Mouse (Mus musculus): ENCODE results near the gene Scnn1b. TPM values are rescaled to one million over a fixed set of nuclear protein-coding genes. Genes with fewer than 3 reads are reported as not detected.
A peak's percentile ranks its signal among the peaks of the same experiment; 100 is the strongest.

Gene Scnn1b
- polyA plus RNA-seq, 1 experiment from 2014 or later, result 0.26 TPM

DNA sequence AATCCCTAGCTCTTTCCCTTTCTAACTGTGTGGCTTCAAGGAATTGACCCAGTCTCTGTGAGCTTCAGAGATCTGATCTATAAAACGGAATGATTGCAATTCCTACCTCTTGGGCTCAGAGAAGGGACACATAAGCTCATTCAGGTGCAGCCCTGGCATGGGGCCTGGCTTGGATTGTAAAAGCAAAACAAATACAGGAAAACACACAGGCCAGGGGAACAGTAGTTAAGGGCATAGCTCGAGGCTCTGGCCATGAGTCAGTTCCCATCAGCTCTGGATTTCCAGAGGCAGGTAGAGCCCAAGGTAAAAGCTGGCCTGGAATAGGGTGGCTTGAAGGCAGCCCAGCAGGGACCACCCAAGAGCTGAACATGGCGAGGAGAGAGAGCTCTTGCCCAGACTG is 9.2 kb downstream of the Scnn1b start:
- Histone ChIP-seq H3K9ac (replicated peaks) (no peak overlapping the region), H3K36me3 (no peaks in the 10 kb centered on the region), H3K27me3 (replicated peaks) (no peaks in the 10 kb centered on the region), H3K4me2 (no peak overlapping the region), H3K9me3 (replicated peaks) (no peaks in the 10 kb centered on the region), H3K27ac (replicated peaks) (no peak overlapping the region), H3K4me3 (replicated peaks) (no peak overlapping the region), H3K4me1 (no peaks in the 10 kb centered on the region)
- WGBS, result 60% methylated on average over 3 of the region's 3 CpGs
- ATAC-seq (ENCODE audit: low FRiP score), result no peak

GRCm38 (mm10) chr7:121874784-121875183 is 9.9 kb downstream of the Scnn1b start:
- no peak overlapping the region for H3K4me2 ChIP-seq
- H3K27ac ChIP-seq (replicated peaks), result no peak overlapping the region
- 89% methylated on average over 7 of the region's 7 CpGs for WGBS
- no peaks in the 10 kb centered on the region for H3K27me3 ChIP-seq (replicated peaks)
- no peak overlapping the region for H3K4me3 ChIP-seq (replicated peaks)
- H3K9me3 ChIP-seq (replicated peaks), result no peaks in the 10 kb centered on the region
- no peak for ATAC-seq (ENCODE audit: low FRiP score)
- no peak overlapping the region for H3K9ac ChIP-seq (replicated peaks)
- no peaks in the 10 kb centered on the region for H3K4me1 ChIP-seq
- H3K36me3 ChIP-seq, result no peaks in the 10 kb centered on the region

GRCm38 (mm10) chr7:121880246-121880645 is 15.4 kb downstream of the Scnn1b start:
- H3K9ac ChIP-seq (replicated peaks), result no peak overlapping the region
- no peaks in the 10 kb centered on the region for H3K9me3 ChIP-seq (replicated peaks)
- H3K27ac ChIP-seq (replicated peaks), result no peak overlapping the region
- no peak overlapping the region for H3K4me2 ChIP-seq
- ATAC-seq (ENCODE audit: low FRiP score), result no peak
- H3K4me1 ChIP-seq, result no peaks in the 10 kb centered on the region
- WGBS, result 90% methylated on average over 4 of the region's 4 CpGs
- H3K36me3 ChIP-seq, result no peaks in the 10 kb centered on the region
- H3K4me3 ChIP-seq (replicated peaks), result no peak overlapping the region
- no peaks in the 10 kb centered on the region for H3K27me3 ChIP-seq (replicated peaks)

DNA sequence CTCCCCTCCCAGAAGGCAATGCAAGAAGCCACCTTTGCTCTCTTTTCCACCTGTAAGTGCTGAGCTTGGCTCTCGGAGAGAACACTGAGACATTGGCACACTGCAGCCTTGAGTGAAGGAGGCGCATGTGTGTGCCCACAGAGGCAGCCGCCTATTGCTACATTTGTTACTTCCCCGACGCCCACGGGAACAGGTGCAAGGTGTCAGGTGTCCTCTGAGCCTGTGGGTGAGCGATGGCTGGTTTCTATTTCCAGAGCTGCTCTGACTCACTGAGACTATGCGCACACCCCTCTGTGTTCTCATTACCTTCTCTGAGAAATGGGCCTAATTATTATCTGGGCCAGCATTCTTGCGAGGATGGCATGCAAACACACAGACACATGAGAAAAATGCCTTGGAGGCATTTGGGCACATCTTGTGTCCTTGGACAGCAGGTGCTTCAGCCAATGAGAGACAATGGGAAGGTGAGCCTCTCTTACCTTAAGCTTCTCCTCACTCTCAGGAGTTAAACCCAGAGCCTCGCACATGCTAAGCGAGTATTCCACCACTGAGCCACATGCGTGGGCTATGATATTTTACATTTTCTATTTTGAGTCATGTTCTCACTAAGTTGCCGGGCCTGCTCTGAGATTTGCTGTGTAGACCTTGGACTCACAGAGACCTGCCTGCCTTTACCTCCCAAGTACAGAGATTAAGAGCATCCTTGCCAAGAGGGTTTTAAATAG is 26.0 kb downstream of the Scnn1b start:
- H3K4me1 ChIP-seq, result no peaks in the 10 kb centered on the region
- ATAC-seq (ENCODE audit: low FRiP score), result no peak
- 95% methylated on average over 13 of the region's 13 CpGs for WGBS

GRCm38 (mm10) chr7:121896689-121897088 is 31.9 kb downstream of the Scnn1b start:
- Histone ChIP-seq H3K9ac (replicated peaks) (no peak overlapping the region), H3K4me2 (no peak overlapping the region), H3K36me3 (no peaks in the 10 kb centered on the region), H3K27ac (replicated peaks) (no peak overlapping the region), H3K9me3 (replicated peaks) (no peaks in the 10 kb centered on the region), H3K4me1 (peaks cover 3% of the 10 kb centered on the region; the same call in 1 of the 2 replicates), H3K4me3 (replicated peaks) (no peak overlapping the region), H3K27me3 (replicated peaks) (no peaks in the 10 kb centered on the region)
- ATAC-seq (ENCODE audit: low FRiP score), result no peak
- 34% methylated on average over 6 of the region's 6 CpGs for WGBS

More for the DNA sequence above, 26.0 kb downstream of the Scnn1b start:
- Histone ChIP-seq H3K4me2 (no peak overlapping the region), H3K36me3 (no peaks in the 10 kb centered on the region), H3K4me3 (replicated peaks) (no peak overlapping the region), H3K9me3 (replicated peaks) (no peaks in the 10 kb centered on the region), H3K27me3 (replicated peaks) (no peaks in the 10 kb centered on the region), H3K27ac (replicated peaks) (no peak overlapping the region), H3K9ac (replicated peaks) (no peak overlapping the region)

DNA sequence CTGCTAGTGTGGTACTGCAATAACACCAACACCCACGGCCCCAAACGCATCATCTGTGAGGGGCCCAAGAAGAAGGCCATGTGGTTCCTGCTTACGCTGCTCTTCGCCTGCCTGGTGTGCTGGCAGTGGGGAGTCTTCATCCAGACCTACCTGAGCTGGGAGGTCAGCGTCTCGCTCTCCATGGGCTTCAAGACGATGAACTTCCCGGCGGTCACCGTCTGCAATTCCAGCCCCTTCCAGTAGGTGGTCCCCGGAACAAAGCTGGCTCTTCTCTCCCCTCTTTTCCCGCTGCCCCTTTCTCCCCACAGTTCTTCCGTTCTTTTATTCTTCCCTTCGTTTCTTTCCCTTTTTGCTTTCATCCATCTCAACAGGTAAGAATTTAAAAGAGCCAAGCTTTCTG is 34.5 kb downstream of the Scnn1b start:
- Histone ChIP-seq H3K9ac (replicated peaks) (no peak overlapping the region), H3K36me3 (no peaks in the 10 kb centered on the region), H3K27ac (replicated peaks) (no peak overlapping the region), H3K4me1 (peaks cover 3% of the 10 kb centered on the region; the same call in 1 of the 2 replicates), H3K4me2 (peak overlapping the region; percentile 28), H3K9me3 (replicated peaks) (no peaks in the 10 kb centered on the region), H3K4me3 (replicated peaks) (no peak overlapping the region), H3K27me3 (replicated peaks) (no peaks in the 10 kb centered on the region)
- WGBS, result 9% methylated on average over 14 of the region's 14 CpGs
- no peak for ATAC-seq (ENCODE audit: low FRiP score)

DNA sequence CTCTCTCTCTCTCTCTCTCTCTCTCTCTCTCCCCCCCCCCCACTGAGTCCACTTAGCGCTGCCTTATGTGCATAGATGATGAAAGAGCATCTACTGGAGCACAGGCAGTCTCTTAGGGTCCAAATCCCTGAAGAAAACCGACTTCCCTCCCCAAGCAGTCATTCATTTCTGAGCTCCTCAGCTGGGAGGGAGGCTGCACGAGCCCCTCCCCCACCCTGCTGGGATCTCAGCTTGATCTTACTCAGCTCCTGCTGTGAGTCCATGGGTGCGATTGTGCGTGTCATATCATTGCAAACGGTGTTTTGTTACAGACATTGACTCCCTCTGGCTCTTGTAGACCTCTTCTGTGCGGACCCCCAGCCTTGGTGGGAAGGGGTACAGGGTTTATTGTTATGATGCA is 35.1 kb downstream of the Scnn1b start:
- H3K27me3 ChIP-seq (replicated peaks), result no peaks in the 10 kb centered on the region
- H3K4me1 ChIP-seq, result peaks cover 3% of the 10 kb centered on the region; the same call in 1 of the 2 replicates
- peak overlapping the region; percentile 28 for H3K4me2 ChIP-seq
- WGBS, result 11% methylated on average over 7 of the region's 7 CpGs
- no peak overlapping the region for H3K9ac ChIP-seq (replicated peaks)
- H3K4me3 ChIP-seq (replicated peaks), result no peak overlapping the region
- H3K9me3 ChIP-seq (replicated peaks), result no peaks in the 10 kb centered on the region
- no peaks in the 10 kb centered on the region for H3K36me3 ChIP-seq
- ATAC-seq (ENCODE audit: low FRiP score), result no peak
- no peak overlapping the region for H3K27ac ChIP-seq (replicated peaks)

- H3K4me2 ChIP-seq, result no peak overlapping the region
- 83% methylated on average over 8 of the region's 8 CpGs for WGBS
- no peak for ATAC-seq (ENCODE audit: low FRiP score)
- no peak overlapping the region for H3K27ac ChIP-seq (replicated peaks)
- H3K9me3 ChIP-seq (replicated peaks), result no peaks in the 10 kb centered on the region
- no peaks in the 10 kb centered on the region for H3K27me3 ChIP-seq (replicated peaks)
- H3K4me1 ChIP-seq, result peaks cover 3% of the 10 kb centered on the region; the same call in 1 of the 2 replicates
- H3K36me3 ChIP-seq, result no peaks in the 10 kb centered on the region
- no peak overlapping the region for H3K4me3 ChIP-seq (replicated peaks)
- no peak overlapping the region for H3K9ac ChIP-seq (replicated peaks)
Measured at GRCm38 (mm10) chr7:121902757-121903411, 38.0 kb downstream of the Scnn1b start.

DNA sequence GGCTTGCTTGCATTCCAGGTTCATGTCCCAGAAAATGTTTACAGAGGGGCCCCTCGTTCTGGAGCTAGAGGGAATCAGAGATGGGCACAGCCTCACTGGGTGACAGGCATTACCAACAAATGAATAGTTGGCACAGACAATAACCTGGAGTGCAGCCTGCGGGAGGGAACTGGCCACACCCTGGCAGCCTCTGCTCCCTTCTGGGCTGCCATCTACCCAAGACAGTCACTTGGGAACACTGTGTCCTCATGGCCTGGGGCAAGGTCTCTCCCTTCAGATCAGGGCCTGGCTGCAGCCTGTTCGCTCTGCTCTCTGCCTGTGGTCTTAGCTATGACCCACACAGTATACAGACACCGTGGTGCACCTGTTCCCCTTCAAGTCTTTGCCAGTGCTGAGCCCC is 42.0 kb downstream of the Scnn1b start:
- whole genome bisulfite sequencing, result 79% methylated on average over 4 of the region's 4 CpGs
- no peak overlapping the region for H3K27ac ChIP-seq (replicated peaks)
- H3K9ac ChIP-seq (replicated peaks), result no peak overlapping the region
- no peak overlapping the region for H3K4me3 ChIP-seq (replicated peaks)
- ATAC-seq (ENCODE audit: low FRiP score), result no peak
- no peaks in the 10 kb centered on the region for H3K36me3 ChIP-seq
- H3K9me3 ChIP-seq (replicated peaks), result no peaks in the 10 kb centered on the region
- no peak overlapping the region for H3K4me2 ChIP-seq
- no peaks in the 10 kb centered on the region for H3K27me3 ChIP-seq (replicated peaks)
- no peaks in the 10 kb centered on the region for H3K4me1 ChIP-seq

DNA sequence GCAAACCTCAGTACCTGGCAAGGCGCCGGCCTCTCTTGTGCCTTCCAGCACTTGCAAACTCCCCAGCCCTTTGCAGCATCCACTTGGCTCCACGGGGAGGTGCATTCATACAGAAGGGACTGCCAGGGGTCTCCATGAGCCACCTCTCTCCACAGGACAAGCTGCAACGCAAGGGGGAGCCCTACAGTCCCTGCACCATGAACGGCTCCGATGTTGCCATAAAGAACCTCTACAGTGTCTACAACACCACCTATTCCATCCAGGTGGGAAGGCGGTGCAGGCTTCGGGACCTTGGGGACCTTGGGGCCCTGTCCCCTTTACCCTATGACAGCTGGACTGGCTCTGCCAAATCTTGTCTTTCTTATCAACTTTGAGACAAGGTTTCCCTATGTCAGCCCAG is 47.4 kb downstream of the Scnn1b start:
- 81% methylated on average over 8 of the region's 8 CpGs for WGBS
- no peak for ATAC-seq (ENCODE audit: low FRiP score)
- Histone ChIP-seq H3K27me3 (replicated peaks) (no peaks in the 10 kb centered on the region), H3K36me3 (no peaks in the 10 kb centered on the region), H3K9ac (replicated peaks) (no peak overlapping the region), H3K4me2 (no peak overlapping the region), H3K27ac (replicated peaks) (no peak overlapping the region), H3K4me1 (no peaks in the 10 kb centered on the region), H3K9me3 (replicated peaks) (no peaks in the 10 kb centered on the region), H3K4me3 (replicated peaks) (no peak overlapping the region)

- H3K4me3 ChIP-seq (replicated peaks), result no peak overlapping the region
- no peak overlapping the region for H3K27ac ChIP-seq (replicated peaks)
- ATAC-seq (ENCODE audit: low FRiP score), result no peak
- 76% methylated on average over 6 of the region's 6 CpGs for WGBS
- no peaks in the 10 kb centered on the region for H3K9me3 ChIP-seq (replicated peaks)
- no peak overlapping the region for H3K4me2 ChIP-seq
- H3K27me3 ChIP-seq (replicated peaks), result no peaks in the 10 kb centered on the region
- no peak overlapping the region for H3K9ac ChIP-seq (replicated peaks)
- H3K4me1 ChIP-seq, result no peaks in the 10 kb centered on the region
- no peaks in the 10 kb centered on the region for H3K36me3 ChIP-seq
Measured at GRCm38 (mm10) chr7:121913944-121914343, 49.1 kb downstream of the Scnn1b start.

- Histone ChIP-seq H3K27ac (replicated peaks) (no peak overlapping the region), H3K9me3 (replicated peaks) (no peaks in the 10 kb centered on the region), H3K9ac (replicated peaks) (no peak overlapping the region), H3K4me1 (no peaks in the 10 kb centered on the region), H3K4me2 (no peak overlapping the region), H3K36me3 (peaks cover 50% of the 10 kb centered on the region), H3K4me3 (replicated peaks) (no peak overlapping the region), H3K27me3 (replicated peaks) (no peaks in the 10 kb centered on the region)
- ATAC-seq (ENCODE audit: low FRiP score), result no peak
- 98% methylated on average over 7 of the region's 7 CpGs for WGBS
Measured at GRCm38 (mm10) chr7:121924361-121924760, 59.5 kb downstream of the Scnn1b start.

Data from neural tube, embryonic 15.5 days (tissue).